Mouse (Mus musculus): Measurements from ENCODE around the gene Il1rapl2. TPM values are rescaled to one million over a fixed set of nuclear protein-coding genes. Genes with fewer than 3 reads are reported as not detected.

Il1rapl2 gene
- polyA plus RNA-seq, 1 experiment from 2014 or later, result not detected

GRCm38 (mm10) chrX:138800958-138801357 lies 1230.5 kb downstream of the Il1rapl2 start:
- no peak overlapping the region for H3K4me2 ChIP-seq
- ATAC-seq (ENCODE audit: low read depth) (no peak), DNase-seq (no peak)
- no peaks in the 10 kb centered on the region for H3K4me1 ChIP-seq (replicated peaks)
- no peaks in the 10 kb centered on the region for H3K27me3 ChIP-seq
- no peak overlapping the region for H3K9ac ChIP-seq
- 38% methylated on average over 3 of the region's 3 CpGs for WGBS (ENCODE audit: insufficient replicate concordance)
- H3K4me3 ChIP-seq (replicated peaks), result no peak overlapping the region
- no peaks in the 10 kb centered on the region for H3K36me3 ChIP-seq
- H3K9me3 ChIP-seq (replicated peaks), result no peaks in the 10 kb centered on the region
- H3K27ac ChIP-seq, result no peak overlapping the region

- ATAC-seq (ENCODE audit: low read depth), result no peak
Observed at GRCm38 (mm10) chrX:138831876-138832275, 1261.5 kb downstream of the Il1rapl2 start.

GRCm38 (mm10) chrX:138833894-138834293 lies 1263.5 kb downstream of the Il1rapl2 start:
- ATAC-seq (ENCODE audit: low read depth), result no peak
- 50% methylated on average over 2 of the region's 2 CpGs for WGBS (ENCODE audit: insufficient replicate concordance)
- Histone ChIP-seq H3K4me2 (no peak overlapping the region), H3K27ac (no peak overlapping the region), H3K9me3 (replicated peaks) (no peaks in the 10 kb centered on the region), H3K27me3 (no peaks in the 10 kb centered on the region), H3K4me3 (replicated peaks) (no peak overlapping the region), H3K9ac (no peak overlapping the region), H3K4me1 (replicated peaks) (no peaks in the 10 kb centered on the region), H3K36me3 (no peaks in the 10 kb centered on the region)
- DNase-seq, result no peak

More at GRCm38 (mm10) chrX:138831876-138832275, 1261.5 kb downstream of the Il1rapl2 start:
- Histone ChIP-seq H3K4me3 (replicated peaks) (no peak overlapping the region), H3K4me2 (no peak overlapping the region), H3K4me1 (replicated peaks) (no peaks in the 10 kb centered on the region), H3K27ac (no peak overlapping the region), H3K9me3 (replicated peaks) (no peaks in the 10 kb centered on the region), H3K27me3 (no peaks in the 10 kb centered on the region), H3K36me3 (no peaks in the 10 kb centered on the region), H3K9ac (no peak overlapping the region)
- DNase-seq, result no peak

GRCm38 (mm10) chrX:138838381-138838780 lies 1268.0 kb downstream of the Il1rapl2 start:
- Histone ChIP-seq H3K4me1 (replicated peaks) (no peaks in the 10 kb centered on the region), H3K4me3 (replicated peaks) (no peak overlapping the region), H3K9ac (no peak overlapping the region), H3K27ac (no peak overlapping the region), H3K27me3 (no peaks in the 10 kb centered on the region), H3K4me2 (no peak overlapping the region), H3K36me3 (no peaks in the 10 kb centered on the region), H3K9me3 (replicated peaks) (no peaks in the 10 kb centered on the region)
- ATAC-seq (ENCODE audit: low read depth), result no peak
- 57% methylated on average over 3 of the region's 3 CpGs for WGBS (ENCODE audit: insufficient replicate concordance)
- DNase-seq, result no peak

Data from liver, embryonic 13.5 days (tissue).